Mouse (Mus musculus): Measurements from ENCODE around the gene Nid2. TPM values are rescaled to one million over a fixed set of nuclear protein-coding genes. Genes with fewer than 3 reads are reported as not detected.
A peak's percentile ranks its signal among the peaks of the same experiment; 100 is the strongest.

Nid2 gene
- polyA plus RNA-seq, 1 experiment from 2014 or later: 169 TPM

DNA sequence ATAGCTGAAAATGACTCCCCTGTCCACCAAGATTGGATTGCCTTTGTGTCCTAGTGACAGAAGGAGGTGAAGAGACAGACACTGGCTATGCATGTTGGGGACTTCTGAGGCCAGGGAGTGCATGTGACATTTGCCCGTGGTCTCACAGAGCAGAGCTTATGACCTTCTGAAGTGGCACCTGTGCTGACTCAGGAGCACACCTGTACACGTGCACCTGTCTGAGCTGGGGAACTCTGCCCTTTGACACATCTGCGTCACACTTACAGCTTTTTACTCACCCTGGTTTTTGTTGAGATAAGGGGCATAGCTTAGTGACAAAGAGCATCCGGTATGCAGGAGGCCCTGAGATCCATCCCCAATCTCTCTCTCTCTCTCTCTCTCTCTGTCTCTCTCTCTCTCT is 24.4 kb downstream of the Nid2 start:
- DNase-seq (ENCODE audit: low spot score): no peak
- peaks cover 57% of the 10 kb centered on the region for H3K4me1 ChIP-seq
- H3K27me3 ChIP-seq (ENCODE audit: insufficient read depth, poor library complexity, severe bottlenecking): no peaks in the 10 kb centered on the region
- peaks cover 30% of the 10 kb centered on the region for H3K36me3 ChIP-seq
- no peaks in the 10 kb centered on the region for H3K9me3 ChIP-seq
- H3K27ac ChIP-seq: peak overlapping the region; percentile 7; the same call in 1 of the 2 replicates
- WGBS: 58% methylated on average over 4 of the region's 4 CpGs
- no peak overlapping the region for H3K4me3 ChIP-seq

DNA sequence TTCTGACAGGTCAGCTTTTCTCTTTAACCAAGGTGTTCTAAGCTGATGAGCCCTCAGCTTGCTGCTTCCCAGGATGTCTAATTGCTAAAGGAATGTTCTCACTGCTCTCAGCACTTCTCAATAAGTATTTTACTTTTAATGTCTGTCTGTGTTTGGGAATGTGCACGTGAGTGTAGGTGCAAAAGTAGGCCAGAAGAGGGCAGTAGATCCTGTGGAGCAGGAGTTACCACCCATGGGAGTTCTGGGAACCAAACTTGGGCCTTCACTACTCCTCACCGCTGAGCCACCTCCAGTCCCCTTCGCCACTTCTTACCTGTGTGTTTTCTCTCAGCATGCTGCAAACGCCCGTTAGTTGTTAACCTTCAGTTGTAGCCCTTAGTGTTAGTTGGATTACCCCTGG is 25.1 kb downstream of the Nid2 start:
- H3K4me3 ChIP-seq: no peak overlapping the region
- H3K4me1 ChIP-seq: peaks cover 50% of the 10 kb centered on the region
- H3K27me3 ChIP-seq (ENCODE audit: insufficient read depth, poor library complexity, severe bottlenecking): no peaks in the 10 kb centered on the region
- 91% methylated on average over 5 of the region's 5 CpGs for WGBS
- H3K36me3 ChIP-seq: peaks cover 37% of the 10 kb centered on the region
- no peaks in the 10 kb centered on the region for H3K9me3 ChIP-seq
- H3K27ac ChIP-seq: no peak overlapping the region
- no peak for DNase-seq (ENCODE audit: low spot score)

DNA sequence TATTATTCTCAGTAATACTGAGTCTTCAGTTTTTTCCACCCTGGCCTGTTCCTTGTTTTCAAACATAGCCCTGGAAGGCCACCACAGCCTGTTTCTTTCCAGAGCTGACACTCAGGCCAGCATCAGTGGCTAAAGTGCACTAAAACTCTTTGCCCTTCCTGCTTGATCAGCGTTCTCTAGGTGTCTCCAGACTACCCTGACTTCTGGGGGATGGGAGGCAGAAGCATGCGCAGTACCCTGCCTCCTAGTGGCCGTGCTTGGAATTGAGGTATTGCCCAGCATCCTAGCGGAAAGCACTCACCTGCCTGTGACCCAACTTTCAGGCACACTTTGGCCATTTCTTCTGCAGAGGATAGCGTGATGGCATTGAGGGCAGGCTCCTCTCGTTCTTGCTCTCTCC is 25.8 kb downstream of the Nid2 start:
- peak; percentile 80 for DNase-seq (ENCODE audit: low spot score)
- no peak overlapping the region for H3K4me3 ChIP-seq
- H3K27me3 ChIP-seq (ENCODE audit: insufficient read depth, poor library complexity, severe bottlenecking): no peaks in the 10 kb centered on the region
- H3K4me1 ChIP-seq: peaks cover 47% of the 10 kb centered on the region
- peaks cover 42% of the 10 kb centered on the region for H3K36me3 ChIP-seq
- no peak overlapping the region for H3K27ac ChIP-seq
- 48% methylated on average over 6 of the region's 6 CpGs for WGBS
- H3K9me3 ChIP-seq: no peaks in the 10 kb centered on the region

DNA sequence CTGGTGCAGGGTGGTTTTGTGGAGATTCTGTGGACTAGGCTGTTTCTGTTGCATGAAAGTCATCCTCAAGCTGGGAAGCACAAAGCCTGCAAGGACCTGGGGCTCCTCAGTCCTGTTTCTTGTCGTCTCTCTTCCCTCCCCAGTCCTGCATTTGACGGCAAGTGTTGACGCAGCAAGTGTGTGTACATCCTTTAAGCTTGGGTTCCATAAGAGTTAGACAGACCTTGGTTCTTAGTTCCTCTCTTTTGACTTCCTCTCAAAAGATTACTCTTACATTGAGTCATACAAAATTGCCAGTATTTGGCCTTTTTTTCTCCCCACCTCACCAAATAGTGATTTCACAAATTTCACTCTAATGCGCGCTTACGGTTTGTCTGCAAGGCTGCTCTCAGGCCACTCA is 26.3 kb downstream of the Nid2 start:
- no peak overlapping the region for H3K4me3 ChIP-seq
- no peak overlapping the region for H3K27ac ChIP-seq
- peaks cover 47% of the 10 kb centered on the region for H3K36me3 ChIP-seq
- WGBS: 84% methylated on average over 6 of the region's 6 CpGs
- no peak for DNase-seq (ENCODE audit: low spot score)
- peaks cover 43% of the 10 kb centered on the region for H3K4me1 ChIP-seq
- H3K9me3 ChIP-seq: no peaks in the 10 kb centered on the region
- no peaks in the 10 kb centered on the region for H3K27me3 ChIP-seq (ENCODE audit: insufficient read depth, poor library complexity, severe bottlenecking)

DNA sequence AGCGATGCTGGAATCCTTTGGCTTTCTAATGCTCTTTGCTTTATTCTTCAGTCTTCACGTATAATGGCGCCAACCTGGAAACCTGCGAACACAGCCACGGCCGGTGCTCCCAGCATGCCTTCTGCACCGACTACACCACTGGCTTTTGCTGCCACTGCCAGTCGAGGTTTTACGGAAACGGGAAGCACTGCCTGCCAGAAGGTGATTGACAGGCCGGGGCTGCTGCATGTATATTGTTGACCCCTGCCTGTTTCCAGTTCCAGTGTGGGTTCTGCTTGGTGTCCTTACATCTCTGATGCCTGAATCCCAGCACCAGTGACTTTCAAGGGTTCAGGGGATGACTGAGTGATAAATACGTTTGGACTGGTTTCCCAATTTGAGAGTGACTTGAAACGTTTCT is 26.9 kb downstream of the Nid2 start:
- H3K36me3 ChIP-seq: peaks cover 52% of the 10 kb centered on the region
- no peak overlapping the region for H3K4me3 ChIP-seq
- H3K27me3 ChIP-seq (ENCODE audit: insufficient read depth, poor library complexity, severe bottlenecking): no peaks in the 10 kb centered on the region
- WGBS: 88% methylated on average over 13 of the region's 13 CpGs
- H3K27ac ChIP-seq: no peak overlapping the region
- no peaks in the 10 kb centered on the region for H3K9me3 ChIP-seq
- H3K4me1 ChIP-seq: peaks cover 37% of the 10 kb centered on the region
- DNase-seq (ENCODE audit: low spot score): no peak

DNA sequence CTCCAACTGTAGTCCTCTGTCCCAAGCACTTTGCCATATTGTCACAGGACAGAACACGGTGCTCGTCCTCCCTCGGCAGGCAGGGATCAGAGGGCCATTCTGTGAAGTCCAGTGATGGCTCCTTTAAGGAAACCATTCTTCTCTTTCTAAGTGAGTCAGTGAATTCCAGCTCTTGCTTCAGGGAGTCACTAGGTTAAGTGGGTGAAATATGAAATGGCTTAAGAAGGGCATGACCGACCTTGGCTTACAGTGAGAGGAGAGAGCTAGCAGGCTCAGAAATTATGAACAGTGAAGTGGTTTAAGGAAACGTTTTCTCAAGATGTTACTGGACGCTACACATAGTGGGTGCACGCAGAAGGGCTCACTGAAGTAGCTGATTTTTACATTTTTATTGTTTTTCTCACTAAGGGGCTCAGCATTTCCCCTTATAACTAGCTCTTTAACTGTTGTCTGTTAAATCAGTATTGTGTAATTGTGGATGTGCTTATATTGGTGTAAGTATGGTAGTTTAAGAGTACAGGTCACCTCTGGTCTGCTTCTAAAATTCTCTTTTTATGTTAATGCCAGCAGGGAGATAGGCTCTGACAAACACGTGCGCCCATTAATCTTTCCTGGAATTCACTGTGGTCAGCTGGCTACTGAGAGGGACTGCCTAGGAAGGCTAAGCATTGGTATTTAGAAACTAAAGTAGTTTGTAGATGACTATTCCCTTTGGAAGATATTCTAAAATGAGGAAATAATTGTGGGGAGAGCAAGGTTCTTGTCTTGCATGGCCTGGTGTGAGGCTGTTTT is 34.9 kb downstream of the Nid2 start:
- no peak overlapping the region for H3K4me3 ChIP-seq
- H3K4me1 ChIP-seq: peaks cover 14% of the 10 kb centered on the region; the same call in 1 of the 2 replicates
- no peak for DNase-seq (ENCODE audit: low spot score)
- no peaks in the 10 kb centered on the region for H3K27me3 ChIP-seq (ENCODE audit: insufficient read depth, poor library complexity, severe bottlenecking)
- H3K36me3 ChIP-seq: peaks cover 57% of the 10 kb centered on the region
- WGBS: 79% methylated on average over 9 of the region's 9 CpGs
- no peak overlapping the region for H3K27ac ChIP-seq
- no peaks in the 10 kb centered on the region for H3K9me3 ChIP-seq

DNA sequence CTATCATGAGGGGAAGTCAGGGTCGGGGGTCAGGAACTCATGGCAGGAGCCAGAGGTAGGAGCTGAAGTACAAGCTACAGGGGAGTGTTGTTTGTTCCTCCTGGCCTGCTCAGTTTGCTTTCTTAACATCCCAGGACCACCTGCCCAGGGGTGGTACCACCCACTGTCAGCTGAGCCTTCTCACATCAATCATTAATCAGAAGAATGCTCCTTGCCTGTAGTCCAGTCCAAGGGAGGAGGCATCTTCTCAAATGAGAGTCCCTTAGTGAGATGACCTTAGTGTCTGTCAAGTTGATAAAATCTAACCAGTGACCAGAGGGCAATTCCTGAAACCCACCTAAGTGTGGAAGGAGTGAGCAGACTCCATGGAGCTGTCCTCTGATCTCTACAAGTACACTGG is 37.4 kb downstream of the Nid2 start:
- Histone ChIP-seq H3K27me3 (ENCODE audit: insufficient read depth, poor library complexity, severe bottlenecking) (no peaks in the 10 kb centered on the region), H3K9me3 (no peaks in the 10 kb centered on the region), H3K4me1 (peaks cover 14% of the 10 kb centered on the region; the same call in 1 of the 2 replicates), H3K36me3 (peaks cover 62% of the 10 kb centered on the region), H3K4me3 (no peak overlapping the region), H3K27ac (no peak overlapping the region)
- no peak for DNase-seq (ENCODE audit: low spot score)
- WGBS: 72% methylated on average over 1 of the region's 1 CpGs

DNA sequence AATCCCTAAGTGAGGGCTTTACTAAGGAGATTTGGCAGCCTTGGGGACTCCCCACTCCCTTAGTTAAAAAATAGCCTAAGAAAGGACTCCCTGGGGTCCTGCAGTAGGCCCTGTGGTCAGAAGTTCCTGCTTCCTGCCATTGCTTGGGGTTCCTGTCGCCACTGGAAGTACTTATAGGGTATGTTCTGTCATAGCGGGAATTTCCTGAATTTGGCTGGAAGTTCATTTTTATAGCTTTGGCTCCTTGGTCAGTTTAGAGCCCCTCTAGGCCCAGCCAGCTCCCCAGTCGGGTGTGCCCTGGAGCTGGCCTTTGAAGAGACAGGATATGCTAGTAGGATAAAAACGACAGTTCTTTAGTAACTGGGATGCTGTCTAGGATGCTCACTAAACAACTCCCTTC is 43.8 kb downstream of the Nid2 start:
- no peak overlapping the region for H3K4me3 ChIP-seq
- DNase-seq (ENCODE audit: low spot score): no peak
- H3K9me3 ChIP-seq: no peaks in the 10 kb centered on the region
- H3K36me3 ChIP-seq: peaks cover 89% of the 10 kb centered on the region
- WGBS: 59% methylated on average over 4 of the region's 4 CpGs
- H3K27ac ChIP-seq: no peak overlapping the region
- H3K27me3 ChIP-seq (ENCODE audit: insufficient read depth, poor library complexity, severe bottlenecking): no peaks in the 10 kb centered on the region
- peaks cover 14% of the 10 kb centered on the region for H3K4me1 ChIP-seq

DNA sequence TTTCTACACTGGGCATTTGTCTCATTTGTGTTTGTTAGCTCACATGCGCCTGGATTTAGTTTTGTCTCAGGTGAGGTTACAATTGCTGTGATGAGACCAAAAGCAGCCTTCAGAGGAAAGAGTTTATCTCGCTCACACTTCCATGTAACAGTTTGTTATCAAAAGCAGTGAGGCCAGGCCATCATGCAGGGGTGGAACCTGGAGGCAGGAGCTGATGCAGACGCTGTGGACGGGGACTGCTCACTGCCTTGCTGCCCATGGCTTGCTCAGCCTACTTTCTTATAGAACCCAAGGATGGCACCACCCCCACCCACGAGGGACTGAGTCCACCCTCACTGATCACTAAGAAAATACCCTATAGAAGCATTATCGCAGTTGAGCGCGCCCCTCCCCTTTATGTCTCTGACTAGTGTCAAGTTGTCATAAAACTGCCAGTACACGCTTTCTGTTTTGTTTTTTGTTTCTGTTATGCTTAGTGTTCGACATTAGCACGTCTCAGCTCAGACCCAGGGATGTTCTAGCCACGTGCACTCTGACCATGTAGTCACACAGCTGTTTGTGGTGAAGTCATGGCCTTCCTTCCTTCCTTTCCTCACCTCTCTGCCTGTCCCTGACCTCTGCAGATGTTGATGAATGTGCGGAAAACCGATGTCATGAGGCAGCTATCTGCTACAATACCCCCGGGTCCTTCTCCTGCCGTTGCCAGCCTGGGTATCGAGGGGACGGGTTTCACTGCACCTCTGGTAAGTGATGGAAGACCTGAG is 45.7 kb downstream of the Nid2 start:
- Histone ChIP-seq H3K4me3 (no peak overlapping the region), H3K27ac (no peak overlapping the region), H3K36me3 (peaks cover 91% of the 10 kb centered on the region)

DNA sequence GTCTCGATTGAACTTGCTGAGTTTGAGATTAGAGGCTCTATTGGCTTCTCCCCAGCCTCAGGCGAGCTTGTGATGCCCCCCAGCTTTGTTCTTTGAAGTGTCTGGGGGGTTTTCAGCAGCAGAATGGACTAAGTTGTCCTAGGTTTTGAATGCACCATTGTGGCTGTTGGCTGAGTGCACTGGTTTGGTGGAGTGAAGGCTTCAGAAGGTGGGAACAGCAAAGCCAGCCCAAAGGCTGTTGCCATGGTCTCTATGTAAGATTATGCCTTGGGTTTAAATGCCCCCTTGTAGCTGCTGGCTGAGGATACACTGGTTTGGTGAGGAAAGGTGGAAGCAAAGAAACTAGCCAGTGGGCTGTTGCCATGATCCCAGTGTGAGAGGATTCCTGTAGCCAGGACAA is 49.4 kb downstream of the Nid2 start:
- no peak for DNase-seq (ENCODE audit: low spot score)
- WGBS: 54% methylated on average over 2 of the region's 2 CpGs

More for the DNA sequence above, 45.7 kb downstream of the Nid2 start:
- Histone ChIP-seq H3K9me3 (no peaks in the 10 kb centered on the region), H3K27me3 (ENCODE audit: insufficient read depth, poor library complexity, severe bottlenecking) (no peaks in the 10 kb centered on the region), H3K4me1 (peaks cover 14% of the 10 kb centered on the region)
- 65% methylated on average over 18 of the region's 18 CpGs for WGBS
- DNase-seq (ENCODE audit: low spot score): no peak

DNA sequence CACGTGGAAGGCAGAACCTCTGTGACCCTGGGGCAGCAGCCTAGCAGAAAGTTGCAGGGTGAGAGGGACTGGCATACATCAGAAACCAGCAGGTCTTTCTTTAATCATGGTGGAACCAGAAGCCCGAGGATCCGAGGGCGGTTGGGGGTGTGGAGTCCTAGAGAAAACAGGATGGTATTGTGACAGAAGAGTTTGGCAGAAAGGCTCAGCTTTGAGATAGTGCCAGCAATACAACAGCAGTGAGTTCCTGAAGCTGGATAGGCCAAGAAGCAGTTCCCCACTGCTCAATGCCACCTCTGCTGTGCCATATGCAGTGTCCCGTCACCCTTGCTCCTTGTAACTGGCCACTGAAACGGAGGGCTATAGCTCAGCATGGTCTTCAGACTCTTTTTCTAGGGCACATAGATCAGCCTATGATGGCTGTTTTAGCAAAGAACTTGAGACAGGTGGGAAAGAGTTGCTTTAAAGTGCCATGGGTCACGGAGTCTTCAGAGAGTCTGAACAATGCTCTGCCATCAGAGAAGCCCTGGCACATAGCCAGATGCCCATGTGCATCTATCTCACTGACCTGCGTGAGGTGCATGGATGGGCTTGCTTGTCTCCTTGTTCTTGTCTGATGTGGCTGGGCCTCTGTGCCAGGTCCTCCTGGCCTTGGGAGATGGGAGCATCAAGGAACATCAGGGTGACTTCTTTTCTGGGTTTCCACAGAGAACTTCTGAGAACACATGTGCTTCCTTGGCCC is 50.6 kb downstream of the Nid2 start:
- Histone ChIP-seq H3K4me1 (peaks cover 16% of the 10 kb centered on the region), H3K27ac (no peak overlapping the region), H3K9me3 (no peaks in the 10 kb centered on the region), H3K27me3 (ENCODE audit: insufficient read depth, poor library complexity, severe bottlenecking) (no peaks in the 10 kb centered on the region), H3K4me3 (no peak overlapping the region), H3K36me3 (peaks cover 94% of the 10 kb centered on the region)
- no peak for DNase-seq (ENCODE audit: low spot score)
- WGBS: 84% methylated on average over 8 of the region's 8 CpGs

More for the DNA sequence above, 49.4 kb downstream of the Nid2 start:
- no peak overlapping the region for H3K4me3 ChIP-seq
- H3K27me3 ChIP-seq (ENCODE audit: insufficient read depth, poor library complexity, severe bottlenecking): no peaks in the 10 kb centered on the region
- H3K4me1 ChIP-seq: peaks cover 25% of the 10 kb centered on the region
- H3K27ac ChIP-seq: no peak overlapping the region
- peaks cover 90% of the 10 kb centered on the region for H3K36me3 ChIP-seq
- no peaks in the 10 kb centered on the region for H3K9me3 ChIP-seq

DNA sequence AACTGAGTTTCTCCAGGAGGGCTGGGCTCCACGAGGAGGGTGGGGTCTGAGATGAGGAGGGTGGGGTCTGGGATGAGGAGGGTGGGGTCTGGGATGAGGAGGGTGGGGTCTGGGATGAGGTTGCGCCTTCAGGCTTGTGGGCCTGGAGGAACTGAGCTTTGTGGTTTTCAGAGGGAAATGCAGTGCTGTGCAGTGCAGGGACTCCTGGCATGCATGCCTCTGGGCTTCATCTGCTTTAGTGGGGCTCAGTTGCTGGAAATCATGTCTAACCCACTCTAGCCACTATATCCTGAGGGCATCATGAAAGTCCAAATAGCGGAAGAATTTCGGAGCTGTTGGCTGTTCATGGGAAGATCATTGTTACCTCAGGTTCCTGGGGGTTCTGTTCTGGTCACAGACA is 52.2 kb downstream of the Nid2 start:
- 65% methylated on average over 4 of the region's 4 CpGs for WGBS
- Histone ChIP-seq H3K27me3 (ENCODE audit: insufficient read depth, poor library complexity, severe bottlenecking) (no peaks in the 10 kb centered on the region), H3K4me1 (peaks cover 10% of the 10 kb centered on the region), H3K36me3 (peaks cover 86% of the 10 kb centered on the region), H3K9me3 (no peaks in the 10 kb centered on the region), H3K4me3 (no peak overlapping the region), H3K27ac (no peak overlapping the region)
- no peak for DNase-seq (ENCODE audit: low spot score)

DNA sequence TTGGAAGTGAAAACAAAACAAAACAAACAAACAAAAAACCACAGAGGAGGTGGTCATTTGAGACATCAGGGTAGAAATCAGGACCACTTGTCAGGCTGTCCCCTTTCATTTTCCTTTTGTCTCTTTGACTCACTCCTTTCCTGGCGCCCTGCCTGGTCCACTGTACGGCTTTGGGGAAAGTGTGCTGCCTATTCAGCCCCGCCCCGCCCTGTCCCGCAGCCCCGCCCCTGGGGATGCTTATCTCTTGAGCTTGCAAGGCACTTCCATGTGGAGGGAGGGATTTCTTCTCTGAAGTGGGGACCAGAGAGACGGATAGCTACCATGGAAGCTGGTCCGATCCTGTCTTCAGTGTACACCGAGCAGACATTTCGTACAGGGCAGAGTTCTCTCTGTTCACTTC is 52.6 kb downstream of the Nid2 start:
- DNase-seq (ENCODE audit: low spot score): no peak
- 35% methylated on average over 10 of the region's 10 CpGs for WGBS
- Histone ChIP-seq H3K4me3 (no peak overlapping the region), H3K27me3 (ENCODE audit: insufficient read depth, poor library complexity, severe bottlenecking) (no peaks in the 10 kb centered on the region), H3K4me1 (peaks cover 10% of the 10 kb centered on the region), H3K36me3 (peaks cover 82% of the 10 kb centered on the region), H3K9me3 (no peaks in the 10 kb centered on the region), H3K27ac (no peak overlapping the region)

All from heart, embryonic 10.5 days (tissue).